Mouse (Mus musculus): ENCODE results near the gene 9530068E07Rik.
A peak's percentile ranks its signal among the peaks of the same experiment; 100 is the strongest.

GRCm38 (mm10) chr11:52360471-52361277 is 35.6 kb upstream of the 9530068E07Rik start, which contains the start of gene Vdac1:
- TF ChIP-seq CTCF (IDR thresholded peaks at IDR 0.05; ENCODE audit: insufficient read depth, low read depth, low read length) (no peak), POLR2A (IDR thresholded peaks at IDR 0.05; ENCODE audit: insufficient read depth, low read depth, low read length) (peak; percentile 82)

Measured in olfactory bulb, adult 2 months (tissue).